Mouse (Mus musculus): ENCODE results near the gene Slc6a16.

GRCm38 (mm10) chr7:45198961-45199360 is 41.9 kb upstream of the Slc6a16 start:
- no peak for TF ChIP-seq CTCF (IDR thresholded peaks at IDR 0.05; ENCODE audit: low read depth, low read length)
- TF ChIP-seq POLR2A (IDR thresholded peaks at IDR 0.05; ENCODE audit: extremely low read depth, insufficient read depth, low read length): no peak

All from liver, adult 2 months (tissue).